Mouse (Mus musculus): ENCODE results near the gene Hoxd4. TPM values are rescaled to one million over a fixed set of nuclear protein-coding genes. Genes with fewer than 3 reads are reported as not detected.

The Hoxd4 gene
- polyA plus RNA-seq, 2 experiments from 2014 or later, result not detected

DNA sequence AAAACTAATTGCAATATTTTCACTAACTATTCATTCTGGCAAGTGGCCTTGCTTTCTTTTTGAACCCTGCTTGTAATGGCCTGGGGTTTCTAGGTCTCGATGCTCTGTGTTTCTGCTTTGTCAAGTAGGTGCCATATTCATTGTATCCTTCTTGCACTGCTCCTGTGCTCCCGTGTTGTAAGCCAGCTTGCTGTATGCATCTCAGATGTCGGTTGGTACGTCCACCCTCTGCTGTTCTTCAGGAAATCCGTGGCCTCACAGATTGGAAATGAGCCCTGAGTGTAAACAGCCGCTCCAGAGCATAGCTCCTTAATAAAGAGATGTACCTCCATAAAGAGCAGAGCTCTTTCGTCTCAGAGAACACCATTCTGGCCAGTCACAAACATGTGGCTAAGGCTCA is 4.1 kb upstream of the Hoxd4 start:
- no peak for ATAC-seq

DNA sequence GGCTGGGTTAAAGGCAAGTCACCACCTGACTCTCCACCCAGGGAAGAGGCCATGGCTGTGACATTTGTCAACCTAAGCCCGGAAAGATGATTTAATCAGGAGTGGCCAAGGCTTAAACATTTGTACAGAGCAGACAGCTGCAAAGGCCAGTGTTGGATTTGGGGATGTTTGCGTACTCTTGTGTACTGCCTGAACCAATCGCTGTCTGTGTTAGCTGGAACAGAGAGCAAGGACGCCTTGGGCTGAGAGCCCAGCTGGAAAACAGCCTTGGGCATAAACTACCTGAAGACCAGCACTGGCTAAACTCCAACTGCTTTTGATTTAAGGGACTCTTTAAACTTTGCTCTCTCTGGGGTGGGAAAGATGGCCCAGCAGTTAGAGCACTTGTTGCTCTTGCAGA is 3.1 kb upstream of the Hoxd4 start:
- no peak for ATAC-seq

DNA sequence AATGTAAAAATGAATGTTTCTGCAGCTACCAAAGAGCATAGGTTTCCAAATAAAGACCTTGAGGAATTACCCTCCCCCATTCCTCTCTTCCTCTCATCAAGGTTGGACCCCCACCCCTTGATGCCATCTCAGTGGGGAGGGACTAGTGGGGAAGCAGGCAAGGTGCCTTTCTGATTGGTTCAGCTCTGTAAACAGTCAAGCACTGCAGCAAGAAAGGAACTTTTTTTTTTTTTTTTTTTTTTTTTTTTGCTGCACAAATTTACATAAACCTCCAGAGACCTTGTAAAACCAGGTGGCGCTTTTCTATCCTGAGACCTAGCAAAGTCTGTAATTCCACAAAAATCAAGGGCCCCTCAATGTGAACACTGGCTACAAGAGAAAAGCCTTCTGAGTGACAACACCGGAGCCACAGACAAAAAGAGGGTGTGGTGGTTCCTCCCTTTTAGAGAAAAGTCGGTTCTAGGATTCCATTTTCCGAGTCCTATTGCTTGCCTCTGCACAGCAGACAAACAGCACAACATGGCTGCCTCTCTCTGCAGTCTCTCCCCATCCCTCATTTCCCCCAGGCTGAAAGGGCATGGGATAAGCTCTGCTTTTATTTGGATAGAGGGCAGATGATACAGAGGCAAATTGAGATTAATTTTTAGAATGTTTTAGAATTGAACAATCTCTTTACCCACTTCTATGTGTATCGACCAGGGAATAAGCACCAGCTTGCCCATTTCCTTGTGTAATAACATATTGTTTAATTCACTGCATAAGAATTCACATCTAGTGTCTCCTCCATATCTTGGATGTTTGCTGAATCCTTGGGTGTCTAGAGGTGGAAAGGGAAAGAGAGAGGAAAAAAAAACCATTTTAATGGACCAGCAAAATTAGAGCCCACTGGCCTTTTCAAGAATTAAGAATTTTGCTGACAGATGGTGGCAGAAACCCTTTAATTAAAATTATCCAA is 2.0 kb upstream of the Hoxd4 start:
- no peak for ATAC-seq

DNA sequence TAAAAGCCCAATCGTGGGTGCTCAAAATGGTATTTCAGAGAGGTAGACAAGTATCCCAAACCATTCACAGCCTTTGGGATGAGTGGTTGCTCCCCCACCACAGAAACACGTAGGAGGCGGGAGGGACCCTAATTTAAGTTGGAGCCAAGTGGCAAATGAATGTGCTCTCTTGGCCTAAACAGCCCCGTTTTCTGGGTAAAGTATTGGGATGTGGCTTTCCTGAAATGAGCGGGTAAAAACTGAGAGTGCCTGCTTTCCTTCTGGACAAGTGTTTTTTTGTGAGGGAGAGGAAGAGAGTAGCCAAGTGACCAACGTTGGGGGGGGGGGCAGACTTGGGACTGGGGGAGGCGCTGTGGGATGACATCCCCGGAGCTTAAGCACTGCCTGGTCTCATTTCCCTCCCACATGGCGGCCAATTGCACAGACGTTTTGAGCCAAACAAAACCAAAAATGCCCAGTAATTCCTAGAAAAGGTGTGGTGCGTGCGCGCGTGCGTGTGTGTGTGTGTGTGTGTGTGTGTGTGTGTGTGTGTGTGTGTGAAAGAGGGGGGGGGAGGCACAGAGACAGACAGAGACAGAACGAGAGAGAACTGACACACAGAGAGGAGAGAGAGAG is 693 bp upstream of the Hoxd4 start:
- no peak for ATAC-seq

DNA sequence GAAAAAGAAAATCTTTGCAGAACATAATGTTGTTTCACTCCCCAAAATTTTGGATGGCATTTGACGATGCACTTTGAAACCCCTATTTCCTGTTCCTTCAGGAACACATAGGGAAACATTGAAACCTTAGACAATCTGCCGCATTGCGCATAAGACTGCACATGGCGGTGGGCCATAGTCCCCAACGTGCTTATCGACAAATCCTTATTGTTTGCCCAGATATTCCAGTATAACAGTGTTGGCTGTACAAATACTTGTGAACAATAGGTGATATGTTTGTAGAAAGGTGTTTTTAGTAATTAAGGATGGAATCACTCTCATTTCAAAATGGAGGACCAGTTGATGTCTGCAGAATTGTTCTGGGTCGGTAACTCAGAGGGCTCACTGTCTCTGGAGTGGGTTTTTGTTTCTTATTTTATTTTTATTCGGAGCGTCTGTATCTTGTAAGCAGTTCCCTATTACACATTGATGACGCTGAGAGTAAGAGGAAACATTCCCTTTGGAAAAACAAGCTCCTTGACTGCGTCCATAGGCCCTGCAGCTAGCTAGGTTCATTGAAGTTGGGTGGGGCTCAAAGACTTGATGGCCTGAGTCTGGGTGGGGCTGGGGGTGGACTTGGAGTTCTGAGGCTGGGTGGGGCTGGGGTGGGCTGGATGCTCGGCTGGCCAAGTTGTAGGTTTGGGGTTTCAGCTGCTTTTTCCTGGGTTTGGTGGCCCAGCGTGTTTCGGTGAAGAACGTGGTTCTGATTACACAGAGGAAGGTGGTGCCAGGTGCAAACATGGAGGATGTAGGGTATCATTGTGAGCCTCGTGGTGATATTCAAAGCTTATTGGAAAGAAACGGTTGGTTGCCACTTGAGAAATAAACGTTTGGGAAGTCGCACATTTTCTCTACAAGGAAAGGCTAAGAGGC is 1.8 kb downstream of the Hoxd4 start:
- ATAC-seq, result no peak

DNA sequence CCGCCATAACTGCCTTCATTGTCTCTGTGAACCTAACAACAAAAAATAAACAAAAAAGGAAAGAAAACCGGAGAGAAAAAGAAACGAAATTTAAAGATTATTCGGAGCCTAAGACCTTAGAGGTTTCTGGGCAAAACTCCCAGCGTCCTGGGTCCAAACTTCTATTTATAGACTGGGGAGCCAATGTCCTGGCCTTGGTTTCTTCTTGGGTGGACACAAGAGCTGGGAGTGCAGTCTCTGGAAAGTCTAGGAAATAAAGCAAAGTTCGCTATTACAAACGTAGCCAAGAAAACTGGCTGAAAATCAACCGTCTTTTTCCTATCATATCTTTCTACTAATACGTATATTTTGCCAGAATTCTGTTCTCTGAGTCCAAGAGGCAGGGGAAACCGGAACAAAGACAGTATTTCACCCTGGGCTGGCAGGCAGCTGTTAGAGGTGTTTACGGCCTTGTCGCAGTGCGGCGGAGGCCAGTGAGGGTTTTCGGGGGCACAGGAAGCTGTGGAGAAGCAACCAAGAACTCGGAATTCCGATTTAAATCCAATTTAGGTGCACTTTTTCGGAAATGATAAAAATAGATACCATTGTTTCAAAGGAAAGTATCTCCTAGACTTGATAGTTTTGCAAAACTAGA is 2.5 kb downstream of the Hoxd4 start:
- ATAC-seq, result no peak

DNA sequence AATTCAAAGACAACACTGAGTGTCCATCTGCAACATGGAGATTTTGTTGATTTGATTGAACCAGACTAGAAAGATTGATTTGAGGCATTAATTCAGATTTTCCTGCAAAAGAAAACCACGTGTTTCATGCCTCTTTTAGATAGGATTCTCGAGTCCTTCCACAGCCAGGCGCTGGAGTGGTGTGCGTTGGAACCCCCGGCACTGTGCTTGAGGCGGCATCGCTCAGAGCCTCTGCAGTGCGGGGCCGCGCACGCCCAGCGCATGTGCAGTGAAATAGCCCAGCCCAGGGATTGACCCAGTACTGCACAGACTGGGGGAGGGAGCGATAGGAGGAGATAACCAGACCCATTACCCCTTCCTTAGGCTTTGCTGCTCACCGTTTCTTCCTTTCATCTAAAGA is 3.2 kb downstream of the Hoxd4 start:
- ATAC-seq, result no peak

DNA sequence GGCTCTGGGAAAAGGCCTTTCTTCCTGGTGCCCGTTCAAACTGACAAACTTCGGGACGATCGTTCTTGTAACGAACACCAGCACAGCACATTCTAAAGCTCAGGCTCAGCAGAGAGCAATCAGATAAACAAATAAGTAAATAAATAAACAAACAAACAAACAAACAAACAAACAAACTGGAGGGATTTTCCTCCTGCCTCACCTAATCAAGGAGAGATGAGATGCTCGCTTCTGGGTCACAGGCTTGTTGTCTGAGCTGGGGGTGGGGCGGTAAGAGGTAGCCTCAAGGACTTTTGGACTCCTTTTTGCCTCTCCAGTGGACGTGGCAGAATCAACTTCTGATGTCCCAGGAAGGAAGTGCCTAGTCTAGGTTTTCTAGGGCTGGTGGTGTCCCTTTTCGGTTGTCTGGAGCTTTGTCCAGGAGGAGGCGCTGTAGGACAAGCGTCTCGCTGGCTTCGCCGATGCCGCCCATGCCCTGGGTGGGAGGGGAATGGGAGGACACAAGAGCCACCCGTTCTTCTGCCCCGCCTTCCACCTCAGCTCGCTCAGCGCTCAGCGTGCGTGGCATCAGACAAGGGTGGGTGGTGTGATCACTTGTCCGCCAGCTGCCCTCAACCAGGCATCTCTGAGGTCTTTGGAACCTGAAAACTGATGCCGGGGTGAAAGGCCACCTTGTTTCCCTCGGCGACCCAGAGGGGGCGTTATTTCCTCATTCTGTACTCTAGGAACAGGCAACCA is 3.9 kb downstream of the Hoxd4 start:
- peak; percentile 52 for ATAC-seq

DNA sequence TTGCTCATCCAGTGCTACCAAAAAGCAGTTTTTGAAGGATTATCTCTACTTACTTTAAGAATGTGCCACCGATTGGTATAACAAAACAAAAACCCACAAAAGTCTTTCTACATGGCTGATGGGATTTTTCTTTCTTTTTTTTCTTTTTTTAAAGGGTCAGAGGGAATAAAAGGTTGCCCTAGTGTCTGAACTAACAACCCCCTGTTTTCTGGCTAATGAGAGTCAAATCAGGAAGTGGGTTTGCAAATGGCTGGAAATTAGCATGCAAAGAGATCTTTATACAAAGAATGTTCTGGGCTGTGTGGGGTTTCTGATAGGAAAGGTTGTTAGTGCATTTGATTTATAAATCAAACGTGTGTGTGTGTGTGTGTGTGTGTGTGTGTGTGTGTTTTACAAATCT is 8.7 kb downstream of the Hoxd4 start:
- no peak for ATAC-seq

DNA sequence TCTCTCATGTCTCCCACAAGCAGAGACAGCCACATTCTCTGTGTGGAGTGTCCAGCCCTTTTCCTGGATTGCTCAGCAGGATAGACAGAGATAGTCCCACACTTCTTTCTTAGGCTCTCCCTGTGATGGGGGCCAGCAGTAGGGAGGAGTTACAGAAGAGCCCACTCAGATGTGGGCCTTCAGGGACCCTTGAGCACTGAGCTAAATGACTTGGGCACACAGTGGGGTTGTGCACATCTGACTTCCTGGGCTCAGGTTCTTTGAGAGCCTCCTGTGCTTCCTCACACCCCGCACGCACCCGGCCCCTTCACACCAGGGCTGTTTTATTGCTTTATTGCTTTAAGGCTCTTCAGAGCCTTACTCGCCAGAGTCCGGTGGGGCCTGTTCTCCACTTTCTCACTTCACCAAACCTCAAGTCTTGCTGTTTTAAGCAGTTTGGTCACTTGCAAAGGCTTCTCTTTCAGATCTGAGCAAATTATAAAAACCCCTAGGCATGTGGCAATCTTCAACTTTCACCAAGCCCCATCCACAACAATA is 9.3 kb downstream of the Hoxd4 start:
- ATAC-seq, result no peak

DNA sequence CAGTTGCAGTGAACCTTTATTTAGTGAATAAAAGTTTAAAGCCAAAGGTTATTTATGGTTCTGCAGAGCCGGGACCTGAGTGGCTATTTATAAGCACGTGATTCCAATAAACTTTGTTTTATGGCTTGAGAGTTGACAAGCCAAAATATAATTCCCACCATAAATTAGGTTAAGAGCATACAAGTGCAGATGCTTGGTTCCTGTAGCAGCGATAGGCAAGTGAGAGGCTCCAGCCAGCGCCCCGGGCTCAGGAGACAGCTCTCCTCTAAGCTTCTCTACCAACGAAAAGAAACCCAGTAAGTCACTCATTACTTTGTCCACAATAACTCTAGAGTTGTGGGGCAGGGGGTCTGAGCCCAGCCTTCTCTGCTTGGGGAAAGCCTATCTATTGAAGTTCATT is 10.2 kb downstream of the Hoxd4 start:
- ATAC-seq, result no peak

DNA sequence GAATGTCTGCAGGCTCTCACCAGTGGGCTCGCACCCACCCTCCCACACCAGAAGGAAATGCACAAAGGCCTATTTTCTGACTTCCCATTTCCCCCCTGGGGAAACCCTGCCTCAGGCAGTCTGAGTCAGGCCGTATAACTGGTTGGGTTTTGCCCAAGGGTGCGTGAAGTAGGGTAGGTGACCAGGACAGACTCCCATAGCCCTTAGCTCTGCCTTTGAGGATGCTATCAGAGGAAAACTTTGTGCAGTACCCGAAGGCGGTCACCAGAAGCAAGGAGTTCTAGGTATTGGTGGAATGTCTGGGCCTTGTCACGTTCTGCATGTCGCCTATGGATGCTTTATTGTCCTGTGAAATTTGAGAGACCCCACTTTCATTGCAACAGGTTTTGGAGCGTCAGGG is 11.2 kb downstream of the Hoxd4 start:
- ATAC-seq, result no peak

DNA sequence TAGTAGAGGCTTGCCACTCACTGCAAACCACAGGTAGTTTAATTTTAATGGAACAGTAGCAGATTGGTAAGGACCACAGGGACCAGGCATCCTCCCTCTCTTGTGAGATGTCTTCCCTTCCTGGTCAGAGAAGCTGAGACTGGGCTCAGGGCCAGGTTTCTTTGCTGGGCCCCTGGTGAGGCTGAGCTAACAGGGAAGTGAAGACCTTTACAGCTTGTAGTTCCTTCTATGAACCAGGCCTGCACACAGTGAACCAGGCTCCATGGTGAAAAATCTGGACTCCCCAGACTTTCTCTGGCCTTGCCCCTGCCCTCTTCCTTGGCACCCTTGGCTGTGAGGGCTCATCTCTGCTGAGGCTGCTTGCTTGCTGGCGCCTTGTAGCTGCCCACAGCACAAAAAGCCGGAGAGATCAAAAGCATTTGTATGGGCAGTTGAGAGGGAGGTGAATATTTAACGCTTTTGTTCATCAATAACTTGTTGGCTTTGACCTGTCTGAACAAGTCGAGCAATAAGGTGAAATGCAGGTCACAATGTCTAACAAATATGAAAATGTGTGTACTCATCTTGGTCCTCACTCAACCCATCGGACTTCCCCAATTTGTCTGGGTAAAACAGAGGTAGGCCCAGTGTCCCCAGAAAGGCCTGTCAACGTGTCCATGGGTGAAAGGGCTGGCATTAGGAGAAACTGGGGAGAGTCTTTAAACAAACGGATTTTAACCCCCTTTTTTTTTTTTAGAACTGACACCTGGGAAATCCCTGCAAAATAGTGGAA is 12.7 kb downstream of the Hoxd4 start:
- no peak for ATAC-seq

DNA sequence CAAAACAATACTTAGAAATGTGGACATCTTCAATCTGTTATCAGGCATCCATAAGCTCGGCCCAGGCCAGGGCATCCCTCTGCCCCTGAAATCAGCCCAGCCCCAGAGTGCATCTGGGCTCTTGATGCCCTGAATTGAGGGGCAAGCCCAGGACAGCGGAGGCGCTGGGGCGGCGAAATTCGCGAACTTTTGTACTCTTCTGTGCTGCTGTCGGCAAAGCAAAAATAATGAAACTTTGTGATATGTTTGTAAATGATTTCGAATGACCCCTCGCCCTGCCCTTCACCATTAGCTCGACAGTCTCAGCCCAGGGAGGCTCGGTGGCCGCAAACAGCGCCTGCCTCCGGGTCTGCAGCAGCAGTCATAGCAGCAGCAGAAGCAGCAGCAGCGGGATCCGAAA is 13.4 kb downstream of the Hoxd4 start:
- ATAC-seq, result no peak

DNA sequence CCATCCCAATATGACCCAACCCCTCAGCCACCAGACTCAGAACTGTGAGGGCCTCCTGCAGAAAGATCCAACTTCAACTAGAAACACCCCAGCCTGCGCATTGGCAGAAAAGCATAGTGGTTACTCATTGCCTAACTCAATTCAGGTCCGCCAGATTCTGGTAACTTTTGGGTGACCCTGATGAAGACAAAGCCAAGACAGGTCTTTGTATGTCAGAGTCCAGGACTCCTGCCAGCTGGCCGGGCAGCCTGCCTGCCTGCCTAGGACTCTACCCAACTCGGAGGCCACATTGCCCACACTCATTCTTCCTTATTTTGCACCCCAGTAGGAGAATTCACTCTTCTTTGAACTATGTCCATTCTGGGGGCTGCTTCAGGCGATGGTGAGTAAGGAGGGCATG is 14.8 kb downstream of the Hoxd4 start, which contains the start of gene Gm28230:
TSS of gene Gm28230 (plus strand) at position 178 of the 400 bp plus-strand sequence.
- ATAC-seq, result no peak

DNA sequence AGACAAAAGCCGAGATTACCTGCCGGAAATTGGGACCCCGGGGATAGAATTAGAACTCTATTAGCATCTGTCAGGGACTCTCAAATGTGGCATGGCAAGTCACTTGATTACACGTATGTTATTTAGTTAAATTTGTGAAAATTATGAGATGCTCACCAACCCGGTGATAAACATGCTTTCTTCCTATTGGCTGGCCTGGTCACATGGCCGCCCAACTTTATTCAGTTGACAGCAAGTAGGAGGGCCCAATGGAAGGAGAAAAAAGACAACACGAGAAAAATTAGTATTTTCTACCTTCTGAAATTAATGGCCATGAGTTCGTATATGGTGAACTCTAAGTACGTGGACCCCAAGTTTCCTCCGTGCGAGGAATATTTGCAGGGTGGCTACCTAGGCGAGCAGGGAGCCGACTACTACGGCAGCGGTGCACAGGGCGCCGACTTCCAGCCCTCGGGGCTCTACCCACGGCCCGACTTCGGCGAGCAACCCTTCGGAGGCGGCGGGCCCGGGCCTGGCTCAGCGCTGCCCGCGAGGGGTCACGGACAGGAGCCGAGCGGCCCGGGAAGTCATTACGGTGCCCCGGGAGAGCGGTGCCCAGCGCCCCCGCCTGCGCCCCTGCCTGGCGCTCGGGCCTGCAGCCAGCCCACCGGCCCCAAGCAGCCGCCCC is 15.4 kb downstream of the Hoxd4 start:
- ATAC-seq, result no peak

DNA sequence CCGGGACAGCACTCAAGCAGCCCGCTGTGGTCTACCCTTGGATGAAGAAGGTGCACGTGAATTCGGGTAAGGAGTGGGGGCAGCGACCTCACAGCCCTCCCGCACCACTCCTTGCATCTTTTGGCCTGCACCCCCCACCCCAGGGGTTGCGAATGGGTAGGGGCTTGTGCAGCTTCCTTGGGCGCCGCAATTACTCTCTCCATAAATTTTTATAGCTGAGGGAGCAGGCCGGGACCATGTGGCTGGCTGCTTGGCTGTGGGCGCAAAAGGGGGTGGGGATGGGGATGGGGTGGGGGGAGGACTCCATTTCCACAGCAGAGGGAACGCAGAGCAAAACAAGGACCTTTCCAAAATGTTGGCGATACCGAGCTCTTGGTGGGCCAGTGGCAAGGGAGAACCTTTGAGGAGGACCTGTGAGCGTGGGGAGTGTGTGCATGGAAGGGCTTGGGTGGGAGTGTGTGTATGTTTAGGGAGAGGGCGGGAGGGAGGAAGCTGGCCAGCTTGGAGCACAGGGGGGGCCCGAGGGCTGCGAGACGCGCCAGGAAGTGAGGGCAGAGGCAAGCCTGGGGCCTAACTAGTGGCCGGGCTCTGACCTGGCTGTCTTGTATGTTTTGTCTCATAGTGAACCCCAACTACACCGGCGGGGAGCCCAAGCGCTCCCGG is 16.0 kb downstream of the Hoxd4 start:
- no peak for ATAC-seq

DNA sequence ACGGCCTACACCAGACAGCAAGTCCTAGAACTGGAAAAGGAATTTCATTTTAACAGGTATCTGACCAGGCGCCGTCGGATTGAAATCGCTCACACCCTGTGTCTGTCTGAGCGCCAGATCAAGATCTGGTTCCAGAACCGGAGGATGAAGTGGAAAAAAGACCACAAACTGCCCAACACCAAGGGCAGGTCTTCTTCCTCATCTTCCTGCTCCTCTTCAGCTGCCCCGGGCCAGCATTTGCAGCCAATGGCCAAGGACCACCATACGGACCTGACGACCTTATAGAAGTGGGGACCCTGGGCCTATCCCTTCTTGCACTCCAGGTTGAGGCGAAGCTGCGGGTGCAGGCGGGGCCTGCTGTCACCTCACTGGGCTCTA is 16.6 kb downstream of the Hoxd4 start:
- ATAC-seq, result no peak

DNA sequence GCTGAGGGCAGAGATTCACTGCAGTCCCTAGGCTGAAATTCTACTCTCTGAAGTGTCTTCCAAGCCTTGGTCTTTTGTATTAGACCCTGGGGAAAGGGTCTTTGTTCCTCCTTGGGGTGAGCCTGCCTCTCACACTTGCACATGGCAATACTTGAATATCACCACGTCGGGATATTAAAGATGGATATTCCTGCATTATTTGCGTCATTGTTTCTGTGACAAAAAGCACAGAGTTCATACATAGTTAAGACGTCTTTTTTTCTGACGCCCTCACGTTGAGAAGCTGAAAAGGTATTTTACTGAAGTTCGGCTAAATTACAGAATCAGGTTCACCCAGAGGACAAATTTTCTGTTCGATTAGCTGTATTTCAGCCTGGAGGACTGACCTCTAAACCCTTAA is 18.6 kb downstream of the Hoxd4 start:
- no peak for ATAC-seq

DNA sequence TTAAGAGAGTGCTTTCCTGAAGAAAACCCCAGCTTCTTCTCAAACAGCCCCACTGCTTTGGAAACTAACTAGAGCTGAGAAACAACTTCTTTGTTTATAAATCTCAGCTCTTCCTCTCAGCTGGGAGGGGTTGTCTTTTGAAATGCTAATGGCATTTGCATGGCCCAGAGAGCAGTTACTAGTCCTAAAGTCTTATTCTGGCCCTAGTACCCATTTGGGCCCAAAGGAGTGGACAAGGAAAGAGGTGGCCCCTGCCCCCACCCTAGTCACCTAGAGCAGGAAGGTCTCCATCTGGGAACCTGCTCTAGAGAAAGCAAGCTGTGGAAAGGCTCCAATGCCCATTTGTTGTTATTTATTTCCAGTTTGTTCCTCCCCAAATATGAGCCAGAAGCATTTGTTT is 19.3 kb downstream of the Hoxd4 start:
- no peak for ATAC-seq

All from activated CD4-positive, CD25-positive, alpha-beta regulatory T cell, adult 4 months (primary cell).